Mouse (Mus musculus): Measurements from ENCODE around the gene Serpina16. TPM values are rescaled to one million over a fixed set of nuclear protein-coding genes. Genes with fewer than 3 reads are reported as not detected.

Gene Serpina16
- polyA plus RNA-seq, 1 experiment from 2014 or later, result not detected

GRCm38 (mm10) chr12:103656848-103657626 is 18.9 kb downstream of the Serpina16 start, which contains the start of gene Serpina6:
Gene Serpina6 (minus strand): TSS chr12:103657212.
- no peaks in the 10 kb centered on the region for H3K27me3 ChIP-seq (replicated peaks)
- no peaks in the 10 kb centered on the region for H3K36me3 ChIP-seq
- H3K4me2 ChIP-seq, result no peak within 1 kb of the TSS
- H3K4me3 ChIP-seq, result no peak within 1 kb of the TSS
- no peaks in the 10 kb centered on the region for H3K4me1 ChIP-seq
- WGBS, result 69% methylated on average over 9 of the region's 9 CpGs
- H3K9me3 ChIP-seq, result no peaks in the 10 kb centered on the region
- ATAC-seq (ENCODE audit: extremely low read depth, insufficient number of reproducible peaks, low FRiP score, low TSS enrichment), result no peak
- H3K27ac ChIP-seq (replicated peaks), result no peak within 1 kb of the TSS
- no peak within 1 kb of the TSS for H3K9ac ChIP-seq

GRCm38 (mm10) chr12:103655123-103656044 is 20.6 kb downstream of the Serpina16 start:
- H3K36me3 ChIP-seq, result no peaks in the 10 kb centered on the region
- ATAC-seq (ENCODE audit: extremely low read depth, insufficient number of reproducible peaks, low FRiP score, low TSS enrichment), result no peak
- WGBS, result 76% methylated on average over 7 of the region's 7 CpGs

GRCm38 (mm10) chr12:103653836-103654235 is 22.1 kb downstream of the Serpina16 start:
- no peak for ATAC-seq (ENCODE audit: extremely low read depth, insufficient number of reproducible peaks, low FRiP score, low TSS enrichment)
- no peak overlapping the region for H3K4me3 ChIP-seq
- H3K4me1 ChIP-seq, result no peaks in the 10 kb centered on the region
- no peaks in the 10 kb centered on the region for H3K27me3 ChIP-seq (replicated peaks)
- WGBS, result 83% methylated on average over 2 of the region's 2 CpGs
- H3K36me3 ChIP-seq, result no peaks in the 10 kb centered on the region
- H3K9ac ChIP-seq, result no peak overlapping the region
- H3K4me2 ChIP-seq, result no peak overlapping the region
- H3K27ac ChIP-seq (replicated peaks), result no peak overlapping the region
- 0 out of 2 replicates have a peak, but pooled peaks cover 5% of the 10 kb centered on the region for H3K9me3 ChIP-seq

More at GRCm38 (mm10) chr12:103655123-103656044, 20.6 kb downstream of the Serpina16 start:
- no peak overlapping the region for H3K9ac ChIP-seq
- no peaks in the 10 kb centered on the region for H3K27me3 ChIP-seq (replicated peaks)
- H3K9me3 ChIP-seq, result no peaks in the 10 kb centered on the region
- H3K4me2 ChIP-seq, result no peak overlapping the region
- no peak overlapping the region for H3K4me3 ChIP-seq
- no peaks in the 10 kb centered on the region for H3K4me1 ChIP-seq
- no peak overlapping the region for H3K27ac ChIP-seq (replicated peaks)

GRCm38 (mm10) chr12:103646314-103646713 is 29.6 kb downstream of the Serpina16 start:
- no peak overlapping the region for H3K9ac ChIP-seq
- WGBS, result 56% methylated on average over 2 of the region's 2 CpGs
- H3K27ac ChIP-seq (replicated peaks), result no peak overlapping the region
- no peaks in the 10 kb centered on the region for H3K4me1 ChIP-seq
- H3K4me3 ChIP-seq, result no peak overlapping the region
- H3K4me2 ChIP-seq, result no peak overlapping the region
- H3K9me3 ChIP-seq, result 0 out of 2 replicates have a peak, but pooled peaks cover 5% of the 10 kb centered on the region
- ATAC-seq (ENCODE audit: extremely low read depth, insufficient number of reproducible peaks, low FRiP score, low TSS enrichment), result no peak
- no peaks in the 10 kb centered on the region for H3K27me3 ChIP-seq (replicated peaks)
- no peaks in the 10 kb centered on the region for H3K36me3 ChIP-seq

GRCm38 (mm10) chr12:103644601-103645000 is 31.3 kb downstream of the Serpina16 start:
- no peaks in the 10 kb centered on the region for H3K36me3 ChIP-seq
- H3K9me3 ChIP-seq, result no peaks in the 10 kb centered on the region
- no peak overlapping the region for H3K4me3 ChIP-seq
- no peaks in the 10 kb centered on the region for H3K27me3 ChIP-seq (replicated peaks)
- 25% methylated on average over 5 of the region's 5 CpGs for WGBS
- H3K4me1 ChIP-seq, result no peaks in the 10 kb centered on the region
- H3K9ac ChIP-seq, result no peak overlapping the region
- H3K27ac ChIP-seq (replicated peaks), result no peak overlapping the region
- no peak for ATAC-seq (ENCODE audit: extremely low read depth, insufficient number of reproducible peaks, low FRiP score, low TSS enrichment)
- no peak overlapping the region for H3K4me2 ChIP-seq

GRCm38 (mm10) chr12:103643818-103644217 is 32.1 kb downstream of the Serpina16 start:
- no peak for ATAC-seq (ENCODE audit: extremely low read depth, insufficient number of reproducible peaks, low FRiP score, low TSS enrichment)
- Histone ChIP-seq H3K9me3 (no peaks in the 10 kb centered on the region), H3K4me3 (no peak overlapping the region), H3K4me2 (no peak overlapping the region), H3K36me3 (no peaks in the 10 kb centered on the region), H3K27me3 (replicated peaks) (no peaks in the 10 kb centered on the region), H3K9ac (no peak overlapping the region), H3K27ac (replicated peaks) (no peak overlapping the region), H3K4me1 (no peaks in the 10 kb centered on the region)
- 72% methylated on average over 3 of the region's 3 CpGs for WGBS

GRCm38 (mm10) chr12:103643336-103643735 is 32.6 kb downstream of the Serpina16 start:
- Histone ChIP-seq H3K36me3 (no peaks in the 10 kb centered on the region), H3K4me1 (no peaks in the 10 kb centered on the region), H3K9me3 (no peaks in the 10 kb centered on the region), H3K4me2 (no peak overlapping the region), H3K27ac (replicated peaks) (no peak overlapping the region), H3K9ac (no peak overlapping the region), H3K4me3 (no peak overlapping the region), H3K27me3 (replicated peaks) (no peaks in the 10 kb centered on the region)
- 0% methylated on average over 2 of the region's 2 CpGs for WGBS
- ATAC-seq (ENCODE audit: extremely low read depth, insufficient number of reproducible peaks, low FRiP score, low TSS enrichment), result no peak

GRCm38 (mm10) chr12:103635846-103636245 is 40.1 kb downstream of the Serpina16 start:
- Histone ChIP-seq H3K9ac (no peak overlapping the region), H3K4me3 (no peak overlapping the region), H3K36me3 (no peaks in the 10 kb centered on the region), H3K27ac (replicated peaks) (no peak overlapping the region), H3K4me1 (no peaks in the 10 kb centered on the region), H3K4me2 (no peak overlapping the region), H3K27me3 (replicated peaks) (no peaks in the 10 kb centered on the region), H3K9me3 (no peaks in the 10 kb centered on the region)
- ATAC-seq (ENCODE audit: extremely low read depth, insufficient number of reproducible peaks, low FRiP score, low TSS enrichment), result no peak
- 81% methylated on average over 2 of the region's 2 CpGs for WGBS

- Histone ChIP-seq H3K4me2 (no peak overlapping the region), H3K27ac (replicated peaks) (no peak overlapping the region), H3K4me1 (no peaks in the 10 kb centered on the region), H3K9me3 (no peaks in the 10 kb centered on the region), H3K36me3 (no peaks in the 10 kb centered on the region), H3K27me3 (replicated peaks) (no peaks in the 10 kb centered on the region), H3K4me3 (no peak overlapping the region), H3K9ac (no peak overlapping the region)
- no peak for ATAC-seq (ENCODE audit: extremely low read depth, insufficient number of reproducible peaks, low FRiP score, low TSS enrichment)
- WGBS, result 68% methylated on average over 2 of the region's 2 CpGs
These were observed 41.5 kb downstream of the Serpina16 start for GRCm38 (mm10) chr12:103634430-103634829.

- WGBS, result 46% methylated on average over 3 of the region's 3 CpGs
- no peak for ATAC-seq (ENCODE audit: extremely low read depth, insufficient number of reproducible peaks, low FRiP score, low TSS enrichment)
- H3K36me3 ChIP-seq, result no peaks in the 10 kb centered on the region
- H3K4me1 ChIP-seq, result no peaks in the 10 kb centered on the region
- no peaks in the 10 kb centered on the region for H3K27me3 ChIP-seq (replicated peaks)
- H3K4me3 ChIP-seq, result no peak within 1 kb of the TSS
- H3K27ac ChIP-seq (replicated peaks), result no peak within 1 kb of the TSS
- H3K4me2 ChIP-seq, result no peak within 1 kb of the TSS
- no peaks in the 10 kb centered on the region for H3K9me3 ChIP-seq
- H3K9ac ChIP-seq, result no peak within 1 kb of the TSS
These were observed 44.7 kb downstream of the Serpina16 start, which contains the start of gene Serpina10 for GRCm38 (mm10) chr12:103631203-103631612. Gene Serpina10 (minus strand): TSS chr12:103631444.
